Mouse (Mus musculus): ENCODE measurements at regions not wholly inside any gene's neighbourhood (a gene's known extent, or its start where the extent isn't known, plus 50 kb on each side); places are given as distances from the start of the nearest gene placed in this dataset.

- Histone ChIP-seq H3K9me3 (replicated peaks) (peaks cover 40% of the 10 kb centered on the region), H3K4me3 (ENCODE audit: low read depth, low read length) (no peak overlapping the region), H3K27me3 (ENCODE audit: insufficient read depth, low read length) (no peaks in the 10 kb centered on the region), H3K36me3 (replicated peaks) (no peaks in the 10 kb centered on the region), H3K4me1 (ENCODE audit: insufficient read depth, low read depth, low read length) (no peaks in the 10 kb centered on the region)
- ATAC-seq (ENCODE audit: extremely low read depth, insufficient number of reproducible peaks, low FRiP score, poor library complexity, severe bottlenecking), result no peak
- DNase-seq (ENCODE audit: low spot score), result no peak
- TF ChIP-seq POLR2AphosphoS5 (IDR thresholded peaks at IDR 0.05; ENCODE audit: insufficient replicate concordance, low read depth, low read length), result no peak
- TF ChIP-seq CTCF (IDR thresholded peaks at IDR 0.05; ENCODE audit: low read depth, low read length), result no peak
- no peak for TF ChIP-seq TAL1 (conservative IDR thresholded peaks at IDR 0.05; ENCODE audit: low read depth, low read length)
- TF ChIP-seq GATA1 (IDR thresholded peaks at IDR 0.05; ENCODE audit: borderline replicate concordance, low read length), result no peak
- TF ChIP-seq GATA2 (IDR thresholded peaks at IDR 0.05; ENCODE audit: borderline replicate concordance, low read depth, low read length), result no peak
Observed at GRCm38 (mm10) chr14:33812772-33813171, 110.6 kb upstream of the Gdf10 start.

- DNase-seq (ENCODE audit: low spot score), result no peak
- H3K36me3 ChIP-seq (replicated peaks), result no peaks in the 10 kb centered on the region
- H3K27me3 ChIP-seq (ENCODE audit: insufficient read depth, low read length), result no peaks in the 10 kb centered on the region
- H3K9me3 ChIP-seq (replicated peaks), result peaks cover 37% of the 10 kb centered on the region
- ATAC-seq (ENCODE audit: extremely low read depth, insufficient number of reproducible peaks, low FRiP score, poor library complexity, severe bottlenecking), result no peak
- TF ChIP-seq GATA1 (IDR thresholded peaks at IDR 0.05; ENCODE audit: borderline replicate concordance, low read length) (no peak), POLR2AphosphoS5 (IDR thresholded peaks at IDR 0.05; ENCODE audit: insufficient replicate concordance, low read depth, low read length) (no peak), TAL1 (conservative IDR thresholded peaks at IDR 0.05; ENCODE audit: low read depth, low read length) (no peak), GATA2 (IDR thresholded peaks at IDR 0.05; ENCODE audit: borderline replicate concordance, low read depth, low read length) (no peak), CTCF (IDR thresholded peaks at IDR 0.05; ENCODE audit: low read depth, low read length) (no peak)
- H3K4me3 ChIP-seq (ENCODE audit: low read depth, low read length), result no peak overlapping the region
- no peaks in the 10 kb centered on the region for H3K4me1 ChIP-seq (ENCODE audit: insufficient read depth, low read depth, low read length)
Observed at GRCm38 (mm10) chr14:33813274-33813673, 110.1 kb upstream of the Gdf10 start.

GRCm38 (mm10) chr14:33814107-33814506, 109.3 kb upstream of the Gdf10 start:
- Histone ChIP-seq H3K27me3 (ENCODE audit: insufficient read depth, low read length) (no peaks in the 10 kb centered on the region), H3K36me3 (replicated peaks) (no peaks in the 10 kb centered on the region), H3K4me1 (ENCODE audit: insufficient read depth, low read depth, low read length) (no peaks in the 10 kb centered on the region), H3K4me3 (ENCODE audit: low read depth, low read length) (no peak overlapping the region), H3K9me3 (replicated peaks) (peaks cover 33% of the 10 kb centered on the region)
- TF ChIP-seq GATA2 (IDR thresholded peaks at IDR 0.05; ENCODE audit: borderline replicate concordance, low read depth, low read length) (no peak), CTCF (IDR thresholded peaks at IDR 0.05; ENCODE audit: low read depth, low read length) (no peak), TAL1 (conservative IDR thresholded peaks at IDR 0.05; ENCODE audit: low read depth, low read length) (no peak), GATA1 (IDR thresholded peaks at IDR 0.05; ENCODE audit: borderline replicate concordance, low read length) (no peak), POLR2AphosphoS5 (IDR thresholded peaks at IDR 0.05; ENCODE audit: insufficient replicate concordance, low read depth, low read length) (no peak)
- ATAC-seq (ENCODE audit: extremely low read depth, insufficient number of reproducible peaks, low FRiP score, poor library complexity, severe bottlenecking), result no peak
- no peak for DNase-seq (ENCODE audit: low spot score)

GRCm38 (mm10) chr14:33814599-33814998, 108.8 kb upstream of the Gdf10 start:
- ATAC-seq (ENCODE audit: extremely low read depth, insufficient number of reproducible peaks, low FRiP score, poor library complexity, severe bottlenecking), result no peak
- Histone ChIP-seq H3K4me1 (ENCODE audit: insufficient read depth, low read depth, low read length) (no peaks in the 10 kb centered on the region), H3K36me3 (replicated peaks) (no peaks in the 10 kb centered on the region), H3K27me3 (ENCODE audit: insufficient read depth, low read length) (no peaks in the 10 kb centered on the region), H3K4me3 (ENCODE audit: low read depth, low read length) (no peak overlapping the region), H3K9me3 (replicated peaks) (peaks cover 29% of the 10 kb centered on the region)
- DNase-seq (ENCODE audit: low spot score), result no peak
- TF ChIP-seq CTCF (IDR thresholded peaks at IDR 0.05; ENCODE audit: low read depth, low read length), result no peak
- TF ChIP-seq GATA2 (IDR thresholded peaks at IDR 0.05; ENCODE audit: borderline replicate concordance, low read depth, low read length), result no peak
- TF ChIP-seq POLR2AphosphoS5 (IDR thresholded peaks at IDR 0.05; ENCODE audit: insufficient replicate concordance, low read depth, low read length), result no peak
- TF ChIP-seq TAL1 (conservative IDR thresholded peaks at IDR 0.05; ENCODE audit: low read depth, low read length), result no peak
- no peak for TF ChIP-seq GATA1 (IDR thresholded peaks at IDR 0.05; ENCODE audit: borderline replicate concordance, low read length)

- Histone ChIP-seq H3K27me3 (ENCODE audit: insufficient read depth, low read length) (no peaks in the 10 kb centered on the region), H3K9me3 (replicated peaks) (peaks cover 56% of the 10 kb centered on the region), H3K4me3 (ENCODE audit: low read depth, low read length) (no peak overlapping the region), H3K36me3 (replicated peaks) (no peaks in the 10 kb centered on the region), H3K4me1 (ENCODE audit: insufficient read depth, low read depth, low read length) (no peaks in the 10 kb centered on the region)
- DNase-seq (ENCODE audit: low spot score) (no peak), ATAC-seq (ENCODE audit: extremely low read depth, insufficient number of reproducible peaks, low FRiP score, poor library complexity, severe bottlenecking) (no peak)
- TF ChIP-seq POLR2AphosphoS5 (IDR thresholded peaks at IDR 0.05; ENCODE audit: insufficient replicate concordance, low read depth, low read length) (no peak), TAL1 (conservative IDR thresholded peaks at IDR 0.05; ENCODE audit: low read depth, low read length) (no peak), GATA1 (IDR thresholded peaks at IDR 0.05; ENCODE audit: borderline replicate concordance, low read length) (no peak), CTCF (IDR thresholded peaks at IDR 0.05; ENCODE audit: low read depth, low read length) (no peak), GATA2 (IDR thresholded peaks at IDR 0.05; ENCODE audit: borderline replicate concordance, low read depth, low read length) (no peak)
Observed at GRCm38 (mm10) chr14:33820541-33821260, 102.7 kb upstream of the Gdf10 start.

DNA sequence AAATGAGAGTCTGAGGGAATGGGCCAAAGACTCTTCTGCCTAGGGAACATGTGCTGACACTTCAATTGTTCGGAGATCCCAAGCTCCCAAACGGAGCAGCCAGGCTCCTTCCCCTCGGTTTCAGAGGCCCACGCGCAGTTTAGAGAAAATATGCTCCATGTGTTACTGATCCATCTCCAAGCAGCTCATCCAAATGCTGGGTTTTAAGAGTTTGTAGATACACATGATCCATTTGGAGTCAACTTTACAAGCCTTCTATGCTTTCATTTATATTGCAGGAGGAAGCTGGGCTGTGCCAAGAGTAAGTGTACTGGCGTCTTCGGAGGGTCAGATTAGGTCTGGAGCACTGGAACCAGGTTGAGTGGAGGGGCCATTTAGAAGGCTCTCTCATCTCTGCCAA, 102.0 kb upstream of the Gdf10 start:
- ATAC-seq (ENCODE audit: extremely low read depth, insufficient number of reproducible peaks, low FRiP score, poor library complexity, severe bottlenecking), result no peak

More for the DNA sequence above, 102.0 kb upstream of the Gdf10 start:
- Histone ChIP-seq H3K36me3 (replicated peaks) (no peaks in the 10 kb centered on the region), H3K4me3 (ENCODE audit: low read depth, low read length) (no peak overlapping the region), H3K9me3 (replicated peaks) (peaks cover 58% of the 10 kb centered on the region), H3K27me3 (ENCODE audit: insufficient read depth, low read length) (no peaks in the 10 kb centered on the region), H3K4me1 (ENCODE audit: insufficient read depth, low read depth, low read length) (no peaks in the 10 kb centered on the region)
- DNase-seq (ENCODE audit: low spot score), result no peak
- TF ChIP-seq TAL1 (conservative IDR thresholded peaks at IDR 0.05; ENCODE audit: low read depth, low read length), result no peak

All from G1E (cell line).